Mouse (Mus musculus): ENCODE results near the gene Prph2. TPM values are rescaled to one million over a fixed set of nuclear protein-coding genes. Genes with fewer than 3 reads are reported as not detected.

The Prph2 gene
- polyA plus RNA-seq, 1 experiment: not detected

DNA sequence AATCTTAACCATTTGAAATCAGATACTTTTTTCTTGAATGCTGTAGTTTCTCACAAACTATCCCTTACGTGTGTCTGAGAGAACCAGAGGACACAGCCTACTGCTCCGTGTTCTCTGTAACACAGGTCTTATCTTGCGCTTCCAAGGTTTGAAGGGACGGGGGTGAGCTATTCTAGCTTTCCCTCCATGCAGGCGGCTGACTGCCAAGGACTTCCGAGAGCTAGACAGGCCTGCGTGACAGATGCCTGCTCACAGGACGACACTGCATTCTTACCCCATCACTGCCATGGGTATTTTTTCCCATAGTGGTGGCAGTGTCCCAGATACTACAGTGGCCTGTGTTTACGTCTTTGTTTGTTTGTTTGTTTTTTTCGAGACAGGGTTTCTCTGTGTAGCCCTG is 50.0 kb downstream of the Prph2 start:
- Histone ChIP-seq H3K4me1 (ENCODE audit: control insufficient read depth, insufficient read depth, low read length) (no peaks in the 10 kb centered on the region), H3K36me3 (ENCODE audit: control insufficient read depth, insufficient read depth, low read length, poor library complexity, severe bottlenecking) (peaks cover 45% of the 10 kb centered on the region), H3K27ac (ENCODE audit: insufficient read depth, low read length) (no peak overlapping the region), H3K4me3 (ENCODE audit: low read depth, low read length) (no peak overlapping the region), H3K9me3 (replicated peaks; ENCODE audit: control insufficient read depth, insufficient read depth, low read length, poor library complexity, severe bottlenecking) (no peaks in the 10 kb centered on the region), H3K9ac (ENCODE audit: low read depth, poor library complexity, severe bottlenecking) (no peak overlapping the region), H3K27me3 (ENCODE audit: control insufficient read depth, insufficient read depth, low read length, poor library complexity, severe bottlenecking) (no peaks in the 10 kb centered on the region)
- no peak for TF ChIP-seq POLR2A (IDR thresholded peaks at IDR 0.05; ENCODE audit: insufficient read depth, low read length)
- no peak for TF ChIP-seq EP300 (IDR thresholded peaks at IDR 0.05; ENCODE audit: insufficient read depth, low read depth, low read length)
- no peak for TF ChIP-seq CTCF (IDR thresholded peaks at IDR 0.05; ENCODE audit: low read depth, low read length)

DNA sequence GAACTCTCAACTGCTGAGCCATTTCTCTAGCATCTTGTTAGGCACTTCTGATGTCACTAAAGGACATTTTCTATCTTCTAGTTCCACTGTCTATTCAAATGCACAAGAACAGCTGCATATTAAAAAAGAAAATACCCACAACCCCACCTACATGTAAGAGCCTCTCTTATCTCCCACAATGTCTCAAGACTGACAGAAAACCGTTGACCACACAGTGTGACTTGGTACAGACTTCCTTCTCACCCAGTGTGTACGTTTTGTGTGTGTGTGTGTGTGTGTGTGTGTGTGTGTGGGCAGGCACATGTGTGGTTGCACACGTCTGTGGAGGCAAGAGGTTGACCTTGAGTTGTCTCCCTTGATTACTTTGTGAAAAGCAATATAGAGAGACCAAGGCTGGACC is 51.9 kb downstream of the Prph2 start:
- Histone ChIP-seq H3K9ac (ENCODE audit: low read depth, poor library complexity, severe bottlenecking) (no peak overlapping the region), H3K4me1 (ENCODE audit: control insufficient read depth, insufficient read depth, low read length) (no peaks in the 10 kb centered on the region), H3K9me3 (replicated peaks; ENCODE audit: control insufficient read depth, insufficient read depth, low read length, poor library complexity, severe bottlenecking) (no peaks in the 10 kb centered on the region), H3K36me3 (ENCODE audit: control insufficient read depth, insufficient read depth, low read length, poor library complexity, severe bottlenecking) (peaks cover 41% of the 10 kb centered on the region), H3K4me3 (ENCODE audit: low read depth, low read length) (no peak overlapping the region), H3K27me3 (ENCODE audit: control insufficient read depth, insufficient read depth, low read length, poor library complexity, severe bottlenecking) (no peaks in the 10 kb centered on the region), H3K27ac (ENCODE audit: insufficient read depth, low read length) (no peak overlapping the region)
- TF ChIP-seq CTCF (IDR thresholded peaks at IDR 0.05; ENCODE audit: low read depth, low read length) (no peak), POLR2A (IDR thresholded peaks at IDR 0.05; ENCODE audit: insufficient read depth, low read length) (no peak), EP300 (IDR thresholded peaks at IDR 0.05; ENCODE audit: insufficient read depth, low read depth, low read length) (no peak)

DNA sequence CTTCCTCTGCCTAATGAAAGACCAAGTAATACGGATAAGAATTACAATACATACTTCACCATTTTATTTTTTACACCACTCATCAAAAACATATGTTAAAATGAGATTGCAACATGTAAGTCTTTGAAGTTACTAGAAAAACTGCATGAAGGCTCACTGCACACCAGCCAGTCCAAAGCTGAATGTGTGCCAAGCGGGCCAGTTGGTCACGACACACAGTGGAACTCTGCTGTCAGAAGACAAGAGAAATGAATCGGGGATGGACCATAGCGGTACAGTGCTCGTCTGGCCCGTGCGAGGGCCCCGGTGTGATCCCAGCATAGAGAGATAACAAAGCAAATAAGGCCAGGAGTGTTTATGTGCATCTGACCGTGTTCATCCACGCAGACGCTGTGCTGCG is 52.9 kb downstream of the Prph2 start:
- Histone ChIP-seq H3K4me3 (ENCODE audit: low read depth, low read length) (no peak overlapping the region), H3K36me3 (ENCODE audit: control insufficient read depth, insufficient read depth, low read length, poor library complexity, severe bottlenecking) (peaks cover 40% of the 10 kb centered on the region), H3K9ac (ENCODE audit: low read depth, poor library complexity, severe bottlenecking) (no peak overlapping the region), H3K4me1 (ENCODE audit: control insufficient read depth, insufficient read depth, low read length) (no peaks in the 10 kb centered on the region), H3K9me3 (replicated peaks; ENCODE audit: control insufficient read depth, insufficient read depth, low read length, poor library complexity, severe bottlenecking) (no peaks in the 10 kb centered on the region), H3K27me3 (ENCODE audit: control insufficient read depth, insufficient read depth, low read length, poor library complexity, severe bottlenecking) (no peaks in the 10 kb centered on the region), H3K27ac (ENCODE audit: insufficient read depth, low read length) (no peak overlapping the region)
- TF ChIP-seq CTCF (IDR thresholded peaks at IDR 0.05; ENCODE audit: low read depth, low read length) (no peak), EP300 (IDR thresholded peaks at IDR 0.05; ENCODE audit: insufficient read depth, low read depth, low read length) (no peak), POLR2A (IDR thresholded peaks at IDR 0.05; ENCODE audit: insufficient read depth, low read length) (no peak)

DNA sequence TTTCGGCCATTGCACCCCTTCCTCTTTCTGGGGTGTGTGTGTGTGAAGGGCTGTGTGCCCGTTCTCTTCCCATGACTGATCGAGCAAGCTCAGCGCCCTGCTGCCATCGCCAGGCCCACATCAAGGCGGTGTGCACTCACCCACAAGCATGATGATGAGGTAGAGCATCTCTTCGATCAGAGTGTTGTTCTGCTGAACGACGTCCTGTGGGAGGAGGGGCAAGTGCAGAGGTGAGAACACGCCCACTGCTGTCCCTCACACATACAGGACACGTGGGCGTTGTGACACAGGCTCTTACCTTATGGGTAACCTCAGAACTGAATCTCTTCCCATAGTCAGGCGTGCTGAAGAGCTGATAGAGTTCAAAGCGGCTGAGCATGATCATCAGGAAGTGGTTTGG is 56.6 kb downstream of the Prph2 start:
- no peak overlapping the region for H3K27ac ChIP-seq (ENCODE audit: insufficient read depth, low read length)
- TF ChIP-seq POLR2A (IDR thresholded peaks at IDR 0.05; ENCODE audit: insufficient read depth, low read length) (no peak), CTCF (IDR thresholded peaks at IDR 0.05; ENCODE audit: low read depth, low read length) (no peak), EP300 (IDR thresholded peaks at IDR 0.05; ENCODE audit: insufficient read depth, low read depth, low read length) (no peak)
- H3K9ac ChIP-seq (ENCODE audit: low read depth, poor library complexity, severe bottlenecking): no peak overlapping the region
- H3K36me3 ChIP-seq (ENCODE audit: control insufficient read depth, insufficient read depth, low read length, poor library complexity, severe bottlenecking): peaks cover 36% of the 10 kb centered on the region
- no peaks in the 10 kb centered on the region for H3K9me3 ChIP-seq (replicated peaks; ENCODE audit: control insufficient read depth, insufficient read depth, low read length, poor library complexity, severe bottlenecking)
- no peaks in the 10 kb centered on the region for H3K27me3 ChIP-seq (ENCODE audit: control insufficient read depth, insufficient read depth, low read length, poor library complexity, severe bottlenecking)
- no peak overlapping the region for H3K4me3 ChIP-seq (ENCODE audit: low read depth, low read length)
- H3K4me1 ChIP-seq (ENCODE audit: control insufficient read depth, insufficient read depth, low read length): no peaks in the 10 kb centered on the region

DNA sequence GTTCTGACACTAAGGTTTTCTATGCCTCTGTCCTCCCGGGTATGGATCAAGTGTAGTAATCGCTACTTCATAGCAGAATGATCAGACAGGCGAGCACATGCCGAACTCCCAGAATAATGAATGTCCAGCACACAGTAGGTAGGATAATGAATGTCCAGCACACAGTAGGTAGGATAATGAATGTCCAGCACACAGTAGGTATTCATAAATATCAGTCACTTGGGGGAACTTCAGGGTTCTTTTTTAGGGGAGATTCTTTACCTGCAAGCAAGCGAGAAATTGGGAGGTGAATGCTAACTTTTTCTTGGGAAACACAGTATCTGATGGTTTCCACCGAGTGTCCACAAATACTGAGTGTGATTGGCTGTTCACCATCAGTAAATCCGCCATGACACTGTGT is 62.3 kb downstream of the Prph2 start:
- TF ChIP-seq CTCF (IDR thresholded peaks at IDR 0.05; ENCODE audit: low read depth, low read length) (no peak), EP300 (IDR thresholded peaks at IDR 0.05; ENCODE audit: insufficient read depth, low read depth, low read length) (no peak), POLR2A (IDR thresholded peaks at IDR 0.05; ENCODE audit: insufficient read depth, low read length) (no peak)
- H3K27me3 ChIP-seq (ENCODE audit: control insufficient read depth, insufficient read depth, low read length, poor library complexity, severe bottlenecking): no peaks in the 10 kb centered on the region
- H3K4me1 ChIP-seq (ENCODE audit: control insufficient read depth, insufficient read depth, low read length): no peaks in the 10 kb centered on the region
- peaks cover 31% of the 10 kb centered on the region for H3K36me3 ChIP-seq (ENCODE audit: control insufficient read depth, insufficient read depth, low read length, poor library complexity, severe bottlenecking)
- no peak overlapping the region for H3K4me3 ChIP-seq (ENCODE audit: low read depth, low read length)
- no peaks in the 10 kb centered on the region for H3K9me3 ChIP-seq (replicated peaks; ENCODE audit: control insufficient read depth, insufficient read depth, low read length, poor library complexity, severe bottlenecking)
- H3K9ac ChIP-seq (ENCODE audit: low read depth, poor library complexity, severe bottlenecking): no peak overlapping the region
- no peak overlapping the region for H3K27ac ChIP-seq (ENCODE audit: insufficient read depth, low read length)

Other genes starting within 250 kb of the Prph2 start
- 48.5 and 60.2 TPM in 2 replicates for gene Rrp36, start 236.1 kb upstream of the Prph2 start, polyA plus RNA-seq (2011; ENCODE audit: insufficient read depth, insufficient read length, low read depth, missing spikeins)
- 142 and 147 TPM in 2 replicates for gene Mea1, start 231.7 kb upstream of the Prph2 start, polyA plus RNA-seq (2011; ENCODE audit: insufficient read depth, insufficient read length, low read depth, missing spikeins)
- gene Klhdc3, start 229.5 kb upstream of the Prph2 start, polyA plus RNA-seq (2011; ENCODE audit: insufficient read depth, insufficient read length, low read depth, missing spikeins): 90.3 and 97.7 TPM in 2 replicates
- gene Ppp2r5d, start 205.3 kb upstream of the Prph2 start, polyA plus RNA-seq (2011; ENCODE audit: insufficient read depth, insufficient read length, low read depth, missing spikeins): 97.3 and 99.4 TPM in 2 replicates
- 13.0 and 13.4 TPM in 2 replicates for gene Pex6, start 199.0 kb upstream of the Prph2 start, polyA plus RNA-seq (2011; ENCODE audit: insufficient read depth, insufficient read length, low read depth, missing spikeins)
- 3.9 and 4.1 TPM in 2 replicates for gene Gnmt, start 181.3 kb upstream of the Prph2 start, polyA plus RNA-seq (2011; ENCODE audit: insufficient read depth, insufficient read length, low read depth, missing spikeins)
- 31.2 and 37.2 TPM in 2 replicates for gene Cnpy3, start 158.2 kb upstream of the Prph2 start, polyA plus RNA-seq (2011; ENCODE audit: insufficient read depth, insufficient read length, low read depth, missing spikeins)
- gene Ptcra, start 146.7 kb upstream of the Prph2 start, polyA plus RNA-seq (2011; ENCODE audit: insufficient read depth, insufficient read length, low read depth, missing spikeins): 1.1 and 1.7 TPM in 2 replicates
- 6.7 and 7.2 TPM in 2 replicates for gene 2310039H08Rik, start 137.8 kb upstream of the Prph2 start, polyA plus RNA-seq (2011; ENCODE audit: insufficient read depth, insufficient read length, low read depth, missing spikeins)
- 167 and 196 TPM in 2 replicates for gene Rpl7l1, start 127.8 kb upstream of the Prph2 start, polyA plus RNA-seq (2011; ENCODE audit: insufficient read depth, insufficient read length, low read depth, missing spikeins)
- gene Bicral, start 52.0 kb upstream of the Prph2 start, polyA plus RNA-seq (2011; ENCODE audit: insufficient read depth, insufficient read length, low read depth, missing spikeins): 24.2 and 26.7 TPM in 2 replicates
- gene Tbcc, start 19.8 kb upstream of the Prph2 start, polyA plus RNA-seq (2011; ENCODE audit: insufficient read depth, insufficient read length, low read depth, missing spikeins): 10.6 and 10.8 TPM in 2 replicates
- 39.3 and 42.5 TPM in 2 replicates for gene Ubr2, start 100.1 kb downstream of the Prph2 start, polyA plus RNA-seq (2011; ENCODE audit: insufficient read depth, insufficient read length, low read depth, missing spikeins)